Mouse (Mus musculus): ENCODE measurements around the gene Elp1. TPM values are rescaled to one million over a fixed set of nuclear protein-coding genes. Genes with fewer than 3 reads are reported as not detected.

Gene Elp1
- total and polyA plus RNA-seq, 3 experiments, result 58.1 to 88.4 (median 58.2) TPM

DNA sequence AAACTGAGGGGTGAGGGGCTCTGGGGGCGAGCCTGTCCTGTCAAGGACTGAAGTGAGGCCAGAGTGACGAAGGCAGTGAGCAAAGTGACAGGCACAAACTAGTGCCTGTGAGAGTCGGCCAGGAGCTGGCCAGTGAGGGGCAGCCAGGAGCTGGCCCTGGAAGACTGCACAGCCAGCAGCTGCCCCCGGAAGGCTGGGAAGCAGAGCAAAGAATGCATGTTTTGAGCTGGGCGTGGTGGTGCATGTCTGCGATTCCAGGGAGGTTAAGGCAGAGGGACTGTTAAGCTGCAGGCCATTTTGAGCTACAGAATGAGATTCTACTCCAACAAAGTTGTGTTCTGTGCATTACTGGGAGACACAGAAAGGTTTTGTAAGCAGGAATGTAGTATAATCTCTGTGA is 48.6 kb upstream of the Elp1 start:
- no peaks in the 10 kb centered on the region for H3K79me2 ChIP-seq (replicated peaks; ENCODE audit: control insufficient read depth, extremely low read depth, insufficient read depth, poor library complexity, severe bottlenecking)
- dilution Hi-C loops (cut with MboI; ENCODE audit: extremely low pct_ligation_motif_present, extremely low pct_unique_long_range_greater_than_20kb, low sequenced_read_pairs), result no loop called here
- H3K4me2 ChIP-seq (ENCODE audit: insufficient read depth, low read depth, poor library complexity, severe bottlenecking), result no peak overlapping the region

DNA sequence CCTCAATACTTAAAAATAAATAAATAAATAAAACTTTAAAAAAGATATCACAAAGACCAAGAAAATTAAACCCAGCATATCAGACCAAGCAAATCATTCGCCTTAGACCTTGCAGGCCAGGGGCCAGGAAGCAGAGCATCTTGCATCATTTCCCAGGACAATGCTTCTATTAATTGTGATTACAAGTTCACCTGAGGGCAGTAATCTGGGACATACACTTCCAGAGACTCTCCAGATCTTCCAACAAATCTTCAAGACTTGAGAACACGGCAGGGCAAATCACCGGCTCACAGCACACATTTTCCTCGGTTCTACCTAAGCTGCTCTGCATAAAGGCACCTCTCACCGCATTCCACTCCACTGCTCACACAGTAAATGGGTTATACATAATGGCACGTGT is 45.9 kb upstream of the Elp1 start:
- H3K4me1 ChIP-seq (ENCODE audit: control insufficient read depth in 1 of 2, insufficient read depth in 2 of 2), result no peaks in the 10 kb centered on the region
- no peaks in the 10 kb centered on the region for H3K27me3 ChIP-seq (replicated peaks)
- no peak overlapping the region for H3K9ac ChIP-seq (ENCODE audit: insufficient read depth, low read depth)
- H3K4me3 ChIP-seq (replicated peaks in 1 of 3; ENCODE audit: low read depth in 2 of 3, low read length in 2 of 3, poor library complexity in 1 of 3), result no peak overlapping the region
- in situ Hi-C loops (cut with MboI; ENCODE audit: low pct_ligation_motif_present, low pct_unique_long_range_greater_than_20kb, low sequenced_read_pairs) (no loop called here), dilution Hi-C loops (cut with MboI; ENCODE audit: extremely low pct_ligation_motif_present, extremely low pct_unique_long_range_greater_than_20kb, low sequenced_read_pairs) (no loop called here)
- DNase-seq (ENCODE audit: extremely low read depth), result no peak
- peaks cover 2% of the 10 kb centered on the region for H3K9me3 ChIP-seq (replicated peaks; ENCODE audit: low read length)
- H3K79me2 ChIP-seq (replicated peaks; ENCODE audit: control insufficient read depth, extremely low read depth, insufficient read depth, poor library complexity, severe bottlenecking), result no peaks in the 10 kb centered on the region
- no peak for TF ChIP-seq ZC3H11A (IDR thresholded peaks at IDR 0.05; ENCODE audit: low read depth, low read length)
- no peak for TF ChIP-seq TCF12 (IDR thresholded peaks at IDR 0.05; ENCODE audit: low read depth, low read length)
- TF ChIP-seq HCFC1 (IDR thresholded peaks at IDR 0.05; ENCODE audit: low read depth, low read length), result no peak
- no peak for TF ChIP-seq JUND (conservative IDR thresholded peaks at IDR 0.05; ENCODE audit: low read depth, low read length)
- TF ChIP-seq GABPA (IDR thresholded peaks at IDR 0.05; ENCODE audit: insufficient replicate concordance, low read depth, low read length), result no peak
- TF ChIP-seq ZNF384 (IDR thresholded peaks at IDR 0.05; ENCODE audit: low read depth, low read length), result no peak
- no peak for TF ChIP-seq RAD21 (IDR thresholded peaks at IDR 0.05; ENCODE audit: low read depth, low read length)
- TF ChIP-seq USF2 (conservative IDR thresholded peaks at IDR 0.05; ENCODE audit: low read depth, low read length), result no peak
- no peak for TF ChIP-seq IRF4 (IDR thresholded peaks at IDR 0.05; ENCODE audit: low read depth, low read length)
- TF ChIP-seq ZKSCAN1 (IDR thresholded peaks at IDR 0.05; ENCODE audit: borderline replicate concordance, low read depth, low read length), result no peak
- no peak for TF ChIP-seq CTCF (conservative IDR thresholded peaks at IDR 0.05 in 1 of 2, IDR thresholded peaks at IDR 0.05 in 1 of 2; ENCODE audit: low read depth in 2 of 2, low read length in 2 of 2)
- no peak for TF ChIP-seq MAZ (IDR thresholded peaks at IDR 0.05; ENCODE audit: low read depth, low read length)
- no peak for TF ChIP-seq TBP (conservative IDR thresholded peaks at IDR 0.05; ENCODE audit: low read depth, low read length)
- no peak for TF ChIP-seq ELF1 (IDR thresholded peaks at IDR 0.05; ENCODE audit: low read depth, low read length)
- TF ChIP-seq POLR2A (IDR thresholded peaks at IDR 0.05; ENCODE audit: low read depth, low read length), result no peak
- TF ChIP-seq USF1 (IDR thresholded peaks at IDR 0.05; ENCODE audit: low read depth, low read length), result no peak
- H3K4me2 ChIP-seq (ENCODE audit: insufficient read depth, low read depth, poor library complexity, severe bottlenecking), result no peak overlapping the region
- H3K27ac ChIP-seq (ENCODE audit: insufficient read depth, low read depth), result no peak overlapping the region
- H3K36me3 ChIP-seq (replicated peaks in 1 of 2; ENCODE audit: control insufficient read depth in 1 of 2, insufficient read depth in 1 of 2, low read length in 1 of 2), result peaks cover 2 to 20% of the 10 kb centered on the region in 2 experiments

More for the DNA sequence above, 48.6 kb upstream of the Elp1 start:
- TF ChIP-seq JUND (conservative IDR thresholded peaks at IDR 0.05; ENCODE audit: low read depth, low read length) (no peak), CTCF (conservative IDR thresholded peaks at IDR 0.05 in 1 of 2, IDR thresholded peaks at IDR 0.05 in 1 of 2; ENCODE audit: low read depth in 2 of 2, low read length in 2 of 2) (no peak), USF2 (conservative IDR thresholded peaks at IDR 0.05; ENCODE audit: low read depth, low read length) (no peak), SIN3A (IDR thresholded peaks at IDR 0.05; ENCODE audit: low read length) (no peak), HCFC1 (IDR thresholded peaks at IDR 0.05; ENCODE audit: low read depth, low read length) (no peak), CHD2 (IDR thresholded peaks at IDR 0.05; ENCODE audit: low read length) (no peak), KAT2A (IDR thresholded peaks at IDR 0.05; ENCODE audit: insufficient replicate concordance, low read length) (no peak), UBTF (IDR thresholded peaks at IDR 0.05; ENCODE audit: low read depth, low read length) (no peak), MYC (IDR thresholded peaks at IDR 0.05; ENCODE audit: low read depth, low read length) (no peak), POLR2AphosphoS2 (IDR thresholded peaks at IDR 0.05; ENCODE audit: low read depth, low read length) (no peak), MAX (IDR thresholded peaks at IDR 0.05; ENCODE audit: low read length) (no peak)
- Histone ChIP-seq H3K9ac (ENCODE audit: insufficient read depth, low read depth) (no peak overlapping the region), H3K9me3 (replicated peaks; ENCODE audit: low read length) (no peaks in the 10 kb centered on the region), H3K4me1 (ENCODE audit: control insufficient read depth in 1 of 2, insufficient read depth in 2 of 2) (no peaks in the 10 kb centered on the region), H3K4me3 (replicated peaks in 1 of 3; ENCODE audit: low read depth in 2 of 3, low read length in 2 of 3, poor library complexity in 1 of 3) (no peak overlapping the region), H3K36me3 (replicated peaks in 1 of 2; ENCODE audit: control insufficient read depth in 1 of 2, insufficient read depth in 1 of 2, low read length in 1 of 2) (peaks cover 0 to 8% of the 10 kb centered on the region in 2 experiments), H3K27ac (ENCODE audit: insufficient read depth, low read depth) (no peak overlapping the region), H3K27me3 (replicated peaks) (no peaks in the 10 kb centered on the region)
- in situ Hi-C loops (cut with MboI; ENCODE audit: low pct_ligation_motif_present, low pct_unique_long_range_greater_than_20kb, low sequenced_read_pairs), result no loop called here
- no peak for DNase-seq (ENCODE audit: extremely low read depth)

Measured in CH12.LX (cell line).